Mouse (Mus musculus) kidney, adult 9 months (tissue): ENCODE results near the gene Gtf2h1.

Experiments used
- DNase-seq: peaks from one replicate; pipeline ENCODE4 v3.0.0; 2022

Gene Gtf2h1

GRCm38 (mm10) chr7:46795287-46796205, at the start of gene Gtf2h1, which contains the start of gene Hps5:
Gene Gtf2h1 (plus strand): TSS chr7:46796103.
Gene Hps5 (minus strand): TSS chr7:46796064.
- peak; percentile 98 for DNase-seq

GRCm38 (mm10) chr7:46746381-46746780, 49.5 kb upstream of the Gtf2h1 start:
- no peak for DNase-seq

GRCm38 (mm10) chr7:46748459-46748858, 47.4 kb upstream of the Gtf2h1 start:
- no peak for DNase-seq

- no peak for DNase-seq
Observed at GRCm38 (mm10) chr7:46751490-46751889, 44.4 kb upstream of the Gtf2h1 start, which contains the start of gene Saa2. Gene Saa2 (plus strand): TSS chr7:46751790.

DNA sequence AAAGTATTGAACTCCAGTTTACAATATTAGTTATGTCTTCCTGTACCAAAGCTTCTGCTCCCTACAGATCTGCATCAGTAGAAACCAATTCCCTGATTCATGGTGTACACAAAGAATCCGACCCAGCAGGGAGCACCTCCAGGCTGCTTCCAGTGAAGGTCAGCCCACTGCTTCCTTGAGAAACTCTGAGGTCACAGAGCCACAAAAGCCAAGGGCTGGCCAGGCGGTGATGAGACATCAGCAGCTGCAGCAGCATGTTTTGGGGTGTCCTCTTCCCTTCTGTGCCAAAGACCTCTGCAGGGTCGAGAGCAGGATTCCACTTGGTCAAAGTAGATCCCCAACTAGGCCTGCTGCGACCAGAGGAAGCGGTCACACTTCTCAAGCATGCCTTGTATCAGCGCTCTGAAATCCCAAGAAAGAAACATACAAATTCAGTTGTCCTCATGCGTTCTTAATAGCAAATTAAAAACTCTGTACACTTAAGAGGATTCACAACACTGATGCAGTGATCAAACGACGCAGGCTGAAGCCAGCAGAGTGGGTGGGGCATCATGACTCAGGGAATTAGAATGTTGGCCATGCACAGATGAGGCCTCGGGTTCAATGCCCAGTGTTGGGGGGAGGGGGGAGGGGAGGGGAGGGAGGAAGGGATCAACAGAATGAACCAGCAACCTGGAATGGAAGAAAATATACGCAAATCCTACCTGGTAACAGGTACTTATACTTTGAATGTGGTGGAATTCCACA, 34.7 kb upstream of the Gtf2h1 start:
- no peak for DNase-seq

DNA sequence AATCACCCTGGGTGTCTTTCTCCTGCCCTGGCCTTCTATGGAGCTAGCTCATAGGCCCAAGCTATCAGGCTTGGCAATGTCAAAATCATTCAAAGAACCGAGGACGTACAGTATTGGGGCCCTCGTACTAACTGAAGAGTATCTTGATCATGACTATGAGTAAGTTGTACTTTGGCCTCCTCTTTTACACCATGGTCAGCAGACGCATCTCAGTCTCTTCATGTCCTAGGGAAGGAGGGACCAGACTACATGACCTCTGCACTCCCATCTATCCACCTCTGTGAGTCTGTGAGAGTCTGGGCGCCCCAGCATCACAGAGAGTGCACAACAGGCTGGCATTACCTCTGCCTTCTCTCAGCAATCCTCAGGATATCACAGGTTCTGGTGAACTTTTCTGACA, 33.3 kb upstream of the Gtf2h1 start:
- no peak for DNase-seq

DNA sequence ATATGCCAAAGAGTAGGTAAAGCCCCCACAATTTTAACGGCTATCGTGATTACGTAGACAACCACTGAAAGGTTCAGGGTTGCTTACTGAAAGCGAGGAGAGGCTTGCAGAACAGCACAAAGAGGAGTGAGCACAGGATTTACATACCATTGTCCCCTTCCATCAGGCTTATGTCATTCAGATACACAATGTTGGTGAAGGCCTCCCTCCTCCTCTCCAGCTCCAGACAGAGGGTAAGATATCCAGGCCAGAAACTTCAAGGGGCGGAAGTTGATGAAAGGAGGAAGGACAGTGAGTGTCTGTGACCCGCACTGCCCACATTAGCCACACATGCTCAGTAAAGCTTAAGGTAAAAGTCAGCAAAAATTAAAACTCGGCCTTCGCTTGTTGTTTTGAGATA, 31.2 kb upstream of the Gtf2h1 start:
- DNase-seq: no peak

DNA sequence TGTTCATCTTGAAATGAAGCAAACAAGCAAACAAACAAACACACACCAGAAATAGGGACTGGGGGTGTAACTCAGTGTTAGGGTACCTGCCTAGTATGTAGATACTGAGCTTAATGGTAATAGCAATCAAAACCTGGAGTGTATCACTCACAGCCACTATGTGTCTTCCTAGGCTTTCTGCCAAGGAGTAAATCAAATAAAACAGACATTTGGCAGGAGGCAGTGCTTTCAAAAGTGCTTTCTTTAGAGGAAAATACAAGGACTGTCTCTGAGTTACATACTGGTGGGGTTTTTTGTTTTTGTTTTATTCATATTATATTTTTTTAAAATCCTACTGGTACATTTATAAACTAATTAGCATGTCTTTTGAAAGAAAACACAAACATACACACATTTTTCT, 28.5 kb upstream of the Gtf2h1 start:
- DNase-seq: no peak

DNA sequence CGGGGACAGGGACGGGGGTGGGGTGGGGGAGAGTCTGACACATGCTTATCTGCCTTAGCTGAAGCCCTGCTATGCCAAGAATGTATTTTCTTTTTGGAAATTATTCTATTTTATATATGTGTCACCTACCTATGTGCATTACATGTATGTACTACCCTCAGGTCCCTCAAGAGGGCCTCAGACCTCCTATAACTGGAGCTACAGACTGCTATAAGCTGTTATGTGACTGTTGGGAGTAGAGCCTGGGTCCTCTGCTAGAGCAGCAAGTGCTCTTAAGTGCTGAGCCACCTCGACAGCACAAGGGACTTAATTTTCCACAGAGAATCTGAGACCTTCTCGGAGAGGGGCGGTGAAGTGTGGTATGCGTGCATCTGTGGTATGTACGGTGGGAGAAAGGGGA, 27.5 kb upstream of the Gtf2h1 start:
- DNase-seq: no peak

GRCm38 (mm10) chr7:46770706-46771105, 25.2 kb upstream of the Gtf2h1 start:
- peak; percentile 69 for DNase-seq

GRCm38 (mm10) chr7:46789177-46789849, 6.6 kb upstream of the Gtf2h1 start:
- DNase-seq: no peak

DNA sequence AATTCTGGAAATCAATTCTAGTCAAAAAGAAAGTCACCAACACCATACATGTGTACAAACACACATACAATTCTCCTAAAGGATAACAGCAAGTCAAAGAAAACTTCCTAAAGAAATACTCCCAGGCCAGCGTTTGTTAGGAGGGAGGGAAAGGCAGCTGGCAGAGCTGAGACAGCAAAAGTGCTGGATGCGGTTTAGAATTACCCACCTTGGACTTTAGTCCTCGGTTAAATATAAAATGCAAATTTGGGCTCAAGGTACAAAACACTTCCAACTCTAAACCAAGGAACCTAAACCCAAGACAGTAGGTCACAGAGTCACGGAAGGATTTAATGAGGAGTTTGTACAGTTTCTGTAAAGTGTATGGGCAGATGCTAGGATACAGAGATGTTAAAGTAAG, 2.0 kb upstream of the Gtf2h1 start:
- DNase-seq: peak; percentile 68

- DNase-seq: peak; percentile 35
Observed at GRCm38 (mm10) chr7:46796206-46796679, 340 bp downstream of the Gtf2h1 start.

DNA sequence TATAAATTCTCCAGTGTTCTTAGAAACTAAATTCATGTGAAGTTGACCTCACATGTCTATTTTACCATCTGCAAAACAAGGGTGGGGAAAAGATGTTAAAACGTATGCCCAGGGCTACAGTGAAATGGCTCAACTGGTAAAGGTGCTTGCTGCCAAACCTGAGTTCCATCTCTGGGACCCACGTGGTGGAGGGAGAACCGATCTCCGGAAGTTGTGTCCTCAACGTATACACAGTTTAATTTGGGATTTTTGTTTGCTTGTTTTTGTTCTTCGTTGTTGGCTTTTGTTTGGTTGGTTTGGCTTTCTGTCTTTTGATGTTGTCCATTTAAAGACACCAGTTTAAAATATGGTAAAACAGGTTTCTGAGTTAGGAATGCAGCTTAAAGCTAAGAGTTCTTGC, 876 bp downstream of the Gtf2h1 start:
- no peak for DNase-seq

GRCm38 (mm10) chr7:46810325-46810724, 14.4 kb downstream of the Gtf2h1 start:
- no peak for DNase-seq

DNA sequence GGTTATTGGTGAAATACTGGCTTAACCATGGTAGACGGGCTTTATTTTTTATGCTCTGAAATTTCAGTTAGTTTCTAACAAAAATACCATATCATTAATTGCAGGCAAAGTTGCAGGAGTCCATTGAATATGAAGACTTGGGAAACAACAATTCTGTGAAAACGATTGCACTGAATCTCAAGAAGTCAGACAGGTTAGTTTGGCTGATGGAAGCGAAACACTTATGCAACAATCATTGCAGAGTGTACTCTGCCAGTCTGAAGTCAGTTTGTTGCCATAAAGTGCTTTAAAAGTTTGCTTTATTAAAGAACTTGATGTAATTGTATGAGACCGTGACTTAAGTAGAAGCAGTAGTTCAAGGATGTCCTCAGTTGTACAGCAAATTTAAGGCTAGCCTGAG, 18.1 kb downstream of the Gtf2h1 start:
- DNase-seq: no peak

DNA sequence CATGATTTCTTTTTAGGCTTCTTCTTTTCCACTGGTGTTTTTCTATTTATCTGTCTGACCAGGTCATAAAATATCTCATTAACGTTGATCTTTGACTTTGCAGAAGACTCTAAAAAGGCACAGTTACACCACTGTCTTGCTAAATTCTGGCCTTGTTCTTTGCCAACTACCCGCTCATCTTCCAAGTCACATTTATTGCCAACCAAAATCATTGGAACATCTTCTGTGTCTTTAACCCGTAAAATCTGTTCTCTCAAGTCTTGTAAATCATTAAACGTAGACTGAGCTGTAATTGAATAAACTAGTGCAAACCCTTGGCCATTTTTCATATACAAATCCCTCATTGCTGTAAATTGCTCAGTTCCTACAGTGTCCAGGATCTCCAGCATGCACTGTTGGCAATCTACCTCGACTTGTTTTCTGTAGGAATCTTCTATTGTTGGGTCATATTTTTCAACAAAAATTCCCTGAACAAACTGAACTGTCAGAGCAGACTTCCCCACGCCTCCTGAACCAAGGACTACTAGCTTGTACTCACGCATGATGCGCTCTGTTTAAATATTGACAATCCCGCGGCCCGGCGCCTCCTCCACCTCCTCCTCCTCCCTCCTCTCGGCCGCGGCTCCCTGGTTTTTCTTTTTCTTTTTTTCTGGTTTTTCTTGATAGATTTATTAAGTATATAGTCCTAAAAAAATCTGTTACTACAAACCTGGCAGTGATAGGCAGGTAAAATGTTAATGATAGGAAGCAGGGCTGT, 25.2 kb downstream of the Gtf2h1 start:
- peak; percentile 79 for DNase-seq

- peak; percentile 90 for DNase-seq
Observed at GRCm38 (mm10) chr7:46827046-46827802, 31.3 kb downstream of the Gtf2h1 start.

GRCm38 (mm10) chr7:46827803-46828184, 31.9 kb downstream of the Gtf2h1 start:
- no peak for DNase-seq

- peak; percentile 68 for DNase-seq
Observed at GRCm38 (mm10) chr7:46829911-46830310, 34.0 kb downstream of the Gtf2h1 start.

- DNase-seq: no peak
Observed at GRCm38 (mm10) chr7:46830799-46831590, 35.1 kb downstream of the Gtf2h1 start.
